9 mouse cellular contexts compared by ENCODE assay signal in genomic region chr3:90540904-90541303, GRCm38 (mm10). TPM values are rescaled to one million over a fixed set of nuclear protein-coding genes. Genes with fewer than 3 reads are reported as not detected.
DNase-seq lines count a peak whose midpoint lies in the region; ATAC-seq and TF ChIP-seq lines count a peak whose summit lies in the region.
"Had no signal": no experiment of that assay in that cellular context is flagged by ENCODE, and none has a peak within 500 bp of the region (broad histone marks: within the 10 kb centered on the region; RNA-seq: fewer than 3 reads in every experiment).

No protein-coding gene starts in this region.

- H3K27ac ChIP-seq in forebrain, embryonic 16.5 days (ENCODE audit: low read length) = no peak overlapping the region
- peak overlapping the region; percentile 41; the same call in 1 of the 2 replicates for H3K27ac ChIP-seq in hindbrain, postnatal 0 days

- ATAC-seq in forebrain, embryonic 16.5 days = peak; percentile 76
- peak; percentile 86 for ATAC-seq in hindbrain, postnatal 0 days

- peak; percentile 29 to 35 for DNase-seq in cerebellum, postnatal 10 days
- DNase-seq in cerebellum, postnatal 25 days = no peak
- peak; percentile 37 for DNase-seq in hindbrain, postnatal 0 days (ENCODE audit: low spot score)
- peak; percentile 16 for DNase-seq in left cerebral cortex, postnatal 4 days
- no peak for DNase-seq in ovary, postnatal 36 days (ENCODE audit: low spot score)
- no peak for DNase-seq in thymus, postnatal 4 days

- intact Hi-C loops in left cerebral cortex, postnatal 4 days (cut with DNase I) = no loop called here

- H3K9ac ChIP-seq in forebrain, embryonic 16.5 days (replicated peaks; ENCODE audit: low read depth, low read length) = peak overlapping the region; percentile 43; the same call in 1 of the 2 replicates
- H3K9ac ChIP-seq in hindbrain, postnatal 0 days (replicated peaks; ENCODE audit: low read length) = no peak overlapping the region

- no peak overlapping the region for H3K4me3 ChIP-seq in forebrain, embryonic 16.5 days (replicated peaks; ENCODE audit: low read length)
- no peak overlapping the region for H3K4me3 ChIP-seq in hindbrain, postnatal 0 days (ENCODE audit: low read length)
- H3K4me3 ChIP-seq in myocyte = no peak overlapping the region
- H3K4me3 ChIP-seq: megakaryocyte, embryonic 14.5 days had no signal

- WGBS in forebrain, embryonic 16.5 days = 15% methylated on average over 4 of the region's 4 CpGs
- 28% methylated on average over 4 of the region's 4 CpGs for WGBS in hindbrain, postnatal 0 days

- H3ac ChIP-seq in myocyte (ENCODE audit: control insufficient read depth, insufficient read length) = no peak overlapping the region

- H3K9me3 ChIP-seq in forebrain, embryonic 16.5 days (ENCODE audit: control insufficient read depth, low read length) = no peaks in the 10 kb centered on the region
- H3K9me3 ChIP-seq in hindbrain, postnatal 0 days (ENCODE audit: low read length) = no peaks in the 10 kb centered on the region
- H3K9me3 ChIP-seq: megakaryocyte, embryonic 14.5 days had no signal

- H3K4me2 ChIP-seq in forebrain, embryonic 16.5 days (ENCODE audit: low read length) = peak overlapping the region; percentile 23
- H3K4me2 ChIP-seq in hindbrain, postnatal 0 days (ENCODE audit: low read depth, low read length) = no peak overlapping the region
- H3K4me2 ChIP-seq in myocyte (ENCODE audit: low read depth) = peak overlapping the region; percentile 13

- peaks cover 6% of the 10 kb centered on the region for H3K4me1 ChIP-seq in forebrain, embryonic 16.5 days (replicated peaks; ENCODE audit: control insufficient read depth, insufficient read depth, low read length)
- H3K4me1 ChIP-seq in hindbrain, postnatal 0 days (ENCODE audit: insufficient read depth, low read length) = peaks cover 9% of the 10 kb centered on the region; the same call in 1 of the 2 replicates
- H3K4me1 ChIP-seq: megakaryocyte, embryonic 14.5 days had no signal

- H3K27me3 ChIP-seq in forebrain, embryonic 16.5 days (replicated peaks; ENCODE audit: control insufficient read depth, insufficient read depth, low read length) = no peaks in the 10 kb centered on the region
- H3K27me3 ChIP-seq in hindbrain, postnatal 0 days (ENCODE audit: insufficient read depth, low read length) = no peaks in the 10 kb centered on the region
- H3K27me3 ChIP-seq in myocyte (ENCODE audit: control insufficient read depth, insufficient read depth, insufficient read length) = no peaks in the 10 kb centered on the region

- TF ChIP-seq POLR2A in myocyte (IDR thresholded peaks at IDR 0.05; ENCODE audit: insufficient read length, low read depth) = no peak

- no peak for TF ChIP-seq CTCF in hindbrain, postnatal 0 days (IDR thresholded peaks at IDR 0.05; ENCODE audit: low read depth)

- H3K36me3 ChIP-seq in forebrain, embryonic 16.5 days (ENCODE audit: control insufficient read depth, insufficient read depth) = no peaks in the 10 kb centered on the region
- H3K36me3 ChIP-seq in hindbrain, postnatal 0 days (ENCODE audit: insufficient read depth, low read length) = no peaks in the 10 kb centered on the region
- H3K36me3 ChIP-seq in myocyte (ENCODE audit: control insufficient read depth, insufficient read depth) = no peaks in the 10 kb centered on the region

- peaks cover 22% of the 10 kb centered on the region for H3K79me2 ChIP-seq in myocyte (ENCODE audit: control insufficient read depth, insufficient read depth)

TF ChIP-seq in myocyte, 11 proteins besides CTCF, POLR2A, EP300 and RAD21:
- TF ChIP-seq TCF12 (IDR thresholded peaks at IDR 0.05; ENCODE audit: insufficient read depth, poor library complexity, severe bottlenecking) (no peak), MAX (IDR thresholded peaks at IDR 0.05; ENCODE audit: low read depth) (no peak), CEBPB (IDR thresholded peaks at IDR 0.05; ENCODE audit: insufficient read depth, poor library complexity, severe bottlenecking) (no peak), USF1 (IDR thresholded peaks at IDR 0.05; ENCODE audit: low read depth) (no peak), POLR2AphosphoS2 (IDR thresholded peaks at IDR 0.05; ENCODE audit: insufficient read length, low read depth) (no peak), SRF (IDR thresholded peaks at IDR 0.05; ENCODE audit: control insufficient read depth, insufficient read length, low read depth) (no peak), REST (IDR thresholded peaks at IDR 0.05; ENCODE audit: insufficient read depth, insufficient read length) (no peak), MYOD1 (IDR thresholded peaks at IDR 0.05; ENCODE audit: control insufficient read depth in 1 of 3, insufficient read length in 2 of 3, low read depth in 2 of 3) (no peak), MYOG (IDR thresholded peaks at IDR 0.05; ENCODE audit: control insufficient read depth in 1 of 3, insufficient read depth in 1 of 3, insufficient read length in 2 of 3, low read depth in 2 of 3) (no peak)

RNA-seq across cellular contexts. Expression of gene S100a16, which starts 3.9 kb away (rescaled TPM):
- 36.2 and 44.2 TPM in 2 replicates for polyA plus RNA-seq in forebrain, embryonic 16.5 days (2015; fragmentation: Nextera tagmentation; extraction: Ambion mirVana)
- total RNA-seq in hindbrain, postnatal 0 days (2014; rRNA removed) = 87.0 and 90.9 TPM in 2 replicates
- polyA plus RNA-seq in hindbrain, postnatal 0 days (2015; fragmentation: Nextera tagmentation; extraction: Ambion mirVana) = 103 and 115 TPM in 2 replicates
- total RNA-seq in left cerebral cortex, postnatal 4 days (2021) = 10 to 100 TPM; 46.9 to 51.6 TPM
- 210 TPM for polyA plus RNA-seq in myocyte (2012; fragmentation: generic; extraction: Trizol)

RNA-seq across cellular contexts. Expression of gene S100a14, which starts 14.2 kb away (rescaled TPM):
- polyA plus RNA-seq in forebrain, embryonic 16.5 days (2015; fragmentation: Nextera tagmentation; extraction: Ambion mirVana) = 0.31 TPM in 1 of 2 replicates, not detected in the other
- not detected in 2 replicates for total RNA-seq in hindbrain, postnatal 0 days (2014; rRNA removed)
- polyA plus RNA-seq in hindbrain, postnatal 0 days (2015; fragmentation: Nextera tagmentation; extraction: Ambion mirVana) = 0.29 TPM in 1 of 2 replicates, not detected in the other
- not detected for total RNA-seq in left cerebral cortex, postnatal 4 days (2021)
- 2.9 TPM for polyA plus RNA-seq in myocyte (2012; fragmentation: generic; extraction: Trizol)

RNA-seq across cellular contexts. Expression of gene S100a3, which starts 19.5 kb away (rescaled TPM):
- polyA plus RNA-seq in forebrain, embryonic 16.5 days (2015; fragmentation: Nextera tagmentation; extraction: Ambion mirVana) = 0.07 TPM in 1 of 2 replicates, not detected in the other
- total RNA-seq in hindbrain, postnatal 0 days (2014; rRNA removed) = 1.4 and 5.3 TPM in 2 replicates
- polyA plus RNA-seq in hindbrain, postnatal 0 days (2015; fragmentation: Nextera tagmentation; extraction: Ambion mirVana) = 1.9 and 2.1 TPM in 2 replicates
- total RNA-seq in left cerebral cortex, postnatal 4 days (2021) = 1 to 10 TPM in 1 of 2 experiments, under 1 TPM in 1; 0.40 to 2.0 TPM
- 4.7 TPM for polyA plus RNA-seq in myocyte (2012; fragmentation: generic; extraction: Trizol)

RNA-seq across cellular contexts. Expression of gene S100a13, which starts 26.7 kb away (rescaled TPM):
- polyA plus RNA-seq in forebrain, embryonic 16.5 days (2015; fragmentation: Nextera tagmentation; extraction: Ambion mirVana) = 8.0 and 9.7 TPM in 2 replicates
- total RNA-seq in hindbrain, postnatal 0 days (2014; rRNA removed) = 5.2 and 10.9 TPM in 2 replicates
- polyA plus RNA-seq in hindbrain, postnatal 0 days (2015; fragmentation: Nextera tagmentation; extraction: Ambion mirVana) = 37.9 and 41.4 TPM in 2 replicates
- 10 to 100 TPM in 1 of 2 experiments, 1 to 10 TPM in 1; 9.7 to 12.2 TPM for total RNA-seq in left cerebral cortex, postnatal 4 days (2021)
- polyA plus RNA-seq in myocyte (2012; fragmentation: generic; extraction: Trizol) = 106 TPM

RNA-seq across cellular contexts. Expression of gene S100a1, which starts 26.7 kb away (rescaled TPM):
- polyA plus RNA-seq in forebrain, embryonic 16.5 days (2015; fragmentation: Nextera tagmentation; extraction: Ambion mirVana) = 11.2 and 14.3 TPM in 2 replicates
- 27.7 and 28.1 TPM in 2 replicates for total RNA-seq in hindbrain, postnatal 0 days (2014; rRNA removed)
- polyA plus RNA-seq in hindbrain, postnatal 0 days (2015; fragmentation: Nextera tagmentation; extraction: Ambion mirVana) = 88.9 and 93.6 TPM in 2 replicates
- total RNA-seq in left cerebral cortex, postnatal 4 days (2021) = 10 to 100 TPM; 25.2 to 25.4 TPM
- 189 TPM for polyA plus RNA-seq in myocyte (2012; fragmentation: generic; extraction: Trizol)

Comparison
In these comparisons a context has a peak if more than half of its experiments do, and no peak if none do; other contexts are left out.
1. DNase-seq: peak in cerebellum, postnatal 10 days (2 of 2), hindbrain, postnatal 0 days (single experiment) and left cerebral cortex, postnatal 4 days (single experiment); none in cerebellum, postnatal 25 days (0 of 2), ovary, postnatal 36 days (single experiment) and thymus, postnatal 4 days (single experiment).